Mouse (Mus musculus): ENCODE data around the gene Dazap2. TPM values are rescaled to one million over a fixed set of nuclear protein-coding genes. Genes with fewer than 3 reads are reported as not detected.

The Dazap2 gene
- total RNA-seq (2021), result 100 to 1,000 TPM; 145 to 156 TPM

DNA sequence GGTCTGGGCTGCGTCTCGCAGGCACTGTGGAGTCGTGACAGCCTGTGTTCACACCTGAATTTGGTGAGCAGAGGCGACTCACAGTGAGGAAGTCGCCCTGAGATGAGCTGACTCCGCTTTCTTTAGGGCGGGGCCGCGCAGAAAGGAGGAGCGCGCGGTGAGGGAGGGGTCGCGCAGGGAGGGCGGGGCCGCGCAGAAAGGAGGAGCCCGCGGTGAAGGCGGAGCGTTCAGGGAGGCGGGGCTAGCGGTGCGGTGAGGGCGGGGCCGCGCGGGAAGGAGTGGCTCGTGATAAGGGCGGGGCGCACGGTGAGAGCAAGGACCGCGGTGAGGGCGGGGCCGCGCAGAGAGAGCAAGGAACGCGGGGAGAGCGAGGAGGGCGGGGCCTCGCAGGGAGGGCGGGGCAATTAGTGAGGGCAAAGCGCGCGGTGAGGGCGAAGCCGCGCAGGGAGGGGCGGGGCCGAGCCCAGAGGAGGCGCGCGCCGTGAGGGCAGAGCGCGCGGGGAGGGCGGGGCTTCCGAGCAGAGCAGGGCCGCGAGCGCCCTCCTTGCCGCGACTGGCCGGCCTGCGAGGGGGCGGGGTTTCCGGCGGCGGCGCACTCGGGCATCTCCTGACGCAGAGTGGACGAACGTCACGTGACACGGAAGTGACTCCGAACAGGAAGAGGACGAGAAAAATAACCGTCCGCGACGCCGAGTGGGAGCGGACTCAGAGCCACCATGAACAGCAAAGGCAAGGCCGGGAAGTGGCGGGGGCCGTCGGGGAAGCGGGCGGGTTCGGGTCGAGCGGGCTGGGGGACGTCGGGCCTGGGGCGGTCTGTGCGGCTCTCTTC is at the start of gene Dazap2:
TSS of gene Dazap2 (plus strand) at position 354 of the 829 bp plus-strand sequence.
- intact Hi-C loops (cut with DNase I), result no loop called here
- peak; percentile 96 for DNase-seq (ENCODE audit: low spot score)

- DNase-seq (ENCODE audit: low spot score), result no peak
- intact Hi-C loops (cut with DNase I), result no loop called here
Observed at GRCm38 (mm10) chr15:100566531-100566930, 48.6 kb upstream of the Dazap2 start.

DNA sequence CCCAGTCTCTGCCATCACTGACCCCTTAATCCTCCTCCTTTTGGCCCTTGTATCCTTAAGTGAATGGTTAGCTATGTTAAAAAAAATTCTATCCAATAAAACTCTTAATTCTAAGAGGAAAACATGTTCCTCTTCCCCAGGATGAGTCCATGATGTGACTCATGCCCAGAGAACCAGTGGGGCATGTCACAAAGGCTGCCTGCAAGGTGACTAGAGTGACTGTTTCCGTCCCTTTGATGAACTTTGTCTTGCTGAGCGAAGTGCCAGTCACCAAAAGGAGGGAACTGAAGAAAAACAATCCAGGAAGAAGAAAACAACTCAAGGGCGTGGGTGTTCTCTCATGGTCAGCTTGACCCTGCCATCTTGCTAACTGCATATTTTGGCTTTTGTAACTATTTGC is 45.9 kb upstream of the Dazap2 start:
- no peak for DNase-seq (ENCODE audit: low spot score)
- intact Hi-C loops (cut with DNase I), result no loop called here

DNA sequence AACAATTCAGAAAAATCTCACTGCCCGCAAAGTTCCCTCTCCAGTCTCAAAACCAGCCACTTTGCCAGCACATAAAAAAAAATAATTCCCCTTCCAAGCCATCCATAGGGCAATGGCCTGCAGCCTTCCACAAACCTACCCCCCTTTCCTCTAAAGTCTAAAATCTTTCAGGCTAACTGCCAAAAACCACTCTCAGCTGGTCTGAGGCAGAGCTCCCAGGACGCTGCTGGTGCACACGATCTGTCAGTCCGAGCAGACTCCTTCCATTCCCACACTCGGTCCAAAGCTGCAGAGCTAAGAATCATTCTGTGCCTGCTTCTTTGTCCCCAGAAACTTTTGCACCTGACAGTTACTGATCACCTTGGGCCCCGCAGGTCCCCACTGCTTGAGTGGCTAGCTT is 41.2 kb upstream of the Dazap2 start:
- intact Hi-C loops (cut with DNase I), result no loop called here
- DNase-seq (ENCODE audit: low spot score), result no peak

DNA sequence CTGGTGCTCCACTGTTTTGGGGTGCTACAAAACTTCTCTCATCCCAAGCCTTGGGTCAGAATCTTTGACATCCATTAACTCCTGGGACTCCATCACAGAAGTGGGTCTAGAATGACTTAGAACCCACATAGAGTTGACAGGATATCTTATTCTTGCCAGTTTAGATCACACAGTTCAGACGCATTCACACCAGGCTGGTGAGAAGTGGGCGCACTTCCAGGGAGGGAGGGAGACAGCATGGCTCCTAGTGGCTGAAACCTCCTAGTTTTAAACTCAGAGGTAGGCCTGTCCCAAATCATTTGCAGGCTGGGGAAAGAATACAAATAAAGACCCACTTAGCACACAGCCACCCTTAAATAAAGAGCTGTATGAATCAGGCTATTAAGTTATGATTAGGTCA is 40.8 kb upstream of the Dazap2 start:
- intact Hi-C loops (cut with DNase I), result no loop called here
- DNase-seq (ENCODE audit: low spot score), result no peak

DNA sequence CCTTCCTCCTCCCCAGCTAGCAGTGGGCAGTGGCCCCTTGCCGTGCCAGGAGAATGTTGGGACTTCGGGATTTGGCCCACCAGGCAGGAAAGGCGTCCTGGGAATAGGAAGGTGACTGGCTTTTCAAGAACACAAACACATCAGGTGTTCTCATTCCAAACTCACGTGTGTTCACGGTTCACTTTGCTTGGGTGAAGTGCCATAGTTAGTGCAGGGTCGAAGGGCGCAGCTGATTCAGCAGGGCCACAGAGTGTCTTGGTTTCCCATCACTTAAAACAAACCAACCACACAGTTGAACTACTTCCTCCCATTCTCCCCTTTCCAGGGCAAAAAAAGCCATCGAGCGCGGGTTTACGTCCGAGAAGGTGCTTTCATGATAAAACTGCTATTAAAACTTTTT is 39.8 kb upstream of the Dazap2 start:
- intact Hi-C loops (cut with DNase I), result no loop called here

GRCm38 (mm10) chr15:100576392-100576791 is 38.8 kb upstream of the Dazap2 start:
- intact Hi-C loops (cut with DNase I), result no loop called here
- no peak for DNase-seq (ENCODE audit: low spot score)

More for the DNA sequence above, 39.8 kb upstream of the Dazap2 start:
- no peak for DNase-seq (ENCODE audit: low spot score)

DNA sequence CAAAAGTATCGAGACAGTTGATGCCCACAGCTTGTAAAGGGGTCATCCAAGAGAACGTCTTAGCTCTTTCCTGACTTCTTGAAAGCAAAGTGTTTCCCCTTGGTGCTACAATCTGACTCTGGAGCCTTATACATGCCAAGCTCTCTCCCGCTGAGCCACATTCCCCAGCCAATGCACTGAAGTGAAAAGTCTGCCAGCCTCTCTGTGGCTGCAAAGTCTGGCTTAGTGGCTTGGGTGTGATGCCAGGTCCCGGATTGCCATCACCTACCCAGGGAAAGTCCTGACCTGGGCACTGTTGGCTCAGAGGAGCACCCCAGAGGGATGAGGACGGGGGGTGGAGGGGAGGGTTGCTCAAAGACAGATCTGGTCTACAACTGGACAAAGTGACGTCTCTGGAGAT is 38.3 kb upstream of the Dazap2 start:
- intact Hi-C loops (cut with DNase I), result no loop called here
- DNase-seq (ENCODE audit: low spot score), result no peak

GRCm38 (mm10) chr15:100577972-100578371 is 37.2 kb upstream of the Dazap2 start:
- intact Hi-C loops (cut with DNase I), result no loop called here

GRCm38 (mm10) chr15:100580108-100580507 is 35.0 kb upstream of the Dazap2 start:
- intact Hi-C loops (cut with DNase I), result no loop called here
- DNase-seq (ENCODE audit: low spot score), result no peak

More at GRCm38 (mm10) chr15:100577972-100578371, 37.2 kb upstream of the Dazap2 start:
- DNase-seq (ENCODE audit: low spot score), result no peak

GRCm38 (mm10) chr15:100585931-100586330 is 29.2 kb upstream of the Dazap2 start:
- no peak for DNase-seq (ENCODE audit: low spot score)
- intact Hi-C loops (cut with DNase I), result no loop called here

DNA sequence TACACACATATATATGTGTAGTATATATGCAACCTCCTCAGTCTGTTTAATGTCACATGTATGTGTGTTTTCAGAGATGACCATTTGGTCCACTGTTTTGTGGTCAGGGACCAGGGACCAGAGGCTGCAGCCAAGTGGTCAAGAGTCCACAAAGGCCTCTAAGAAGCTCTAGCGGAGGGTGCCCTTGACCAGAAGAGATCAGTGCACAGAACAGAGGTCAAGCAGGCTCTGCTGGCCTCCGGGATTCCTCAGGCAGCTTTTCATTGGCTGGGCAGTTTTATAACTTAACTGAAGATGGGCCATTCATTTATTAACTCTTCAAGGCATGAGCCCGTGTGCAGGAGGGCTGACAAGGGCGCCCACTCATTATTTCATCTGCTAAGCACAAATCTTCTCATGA is 28.0 kb upstream of the Dazap2 start:
- intact Hi-C loops (cut with DNase I), result no loop called here
- DNase-seq (ENCODE audit: low spot score), result no peak

GRCm38 (mm10) chr15:100588297-100588696 is 26.9 kb upstream of the Dazap2 start:
- no peak for DNase-seq (ENCODE audit: low spot score)
- intact Hi-C loops (cut with DNase I), result no loop called here

GRCm38 (mm10) chr15:100590436-100590835 is 24.7 kb upstream of the Dazap2 start:
- intact Hi-C loops (cut with DNase I), result no loop called here
- DNase-seq (ENCODE audit: low spot score), result no peak

- DNase-seq (ENCODE audit: low spot score), result no peak
- intact Hi-C loops (cut with DNase I), result no loop called here
Observed at GRCm38 (mm10) chr15:100592817-100593216, 22.3 kb upstream of the Dazap2 start.

- intact Hi-C loops (cut with DNase I), result loop anchor here (2.0 kb wide), 1 partner anchor 14 kb away; no protein-coding TSS in a partner anchor
- DNase-seq (ENCODE audit: low spot score), result no peak
Observed at GRCm38 (mm10) chr15:100598287-100598882, 16.8 kb upstream of the Dazap2 start.

DNA sequence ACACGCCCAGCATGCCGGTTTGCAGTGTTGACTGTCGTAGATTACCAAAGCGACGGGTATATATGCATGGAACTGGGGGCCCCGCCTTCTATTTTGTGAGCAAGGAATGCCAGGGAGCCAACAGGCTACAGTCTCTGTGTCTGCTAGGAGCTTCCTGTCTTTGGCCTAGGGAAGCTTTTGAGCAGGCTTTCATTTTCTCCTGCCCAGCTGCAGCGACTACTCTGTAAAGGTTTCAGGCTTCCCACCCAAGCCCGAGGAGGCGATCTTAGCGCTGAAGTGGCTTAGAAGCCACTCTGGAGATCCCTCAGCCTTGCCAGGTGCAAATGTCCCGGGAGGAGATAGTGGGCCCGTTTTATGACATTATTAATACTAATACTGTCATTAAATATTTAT is 16.3 kb upstream of the Dazap2 start:
- intact Hi-C loops (cut with DNase I), result loop anchor here (2.0 kb wide), 1 partner anchor 14 kb away; no protein-coding TSS in a partner anchor
- no peak for DNase-seq (ENCODE audit: low spot score)

DNA sequence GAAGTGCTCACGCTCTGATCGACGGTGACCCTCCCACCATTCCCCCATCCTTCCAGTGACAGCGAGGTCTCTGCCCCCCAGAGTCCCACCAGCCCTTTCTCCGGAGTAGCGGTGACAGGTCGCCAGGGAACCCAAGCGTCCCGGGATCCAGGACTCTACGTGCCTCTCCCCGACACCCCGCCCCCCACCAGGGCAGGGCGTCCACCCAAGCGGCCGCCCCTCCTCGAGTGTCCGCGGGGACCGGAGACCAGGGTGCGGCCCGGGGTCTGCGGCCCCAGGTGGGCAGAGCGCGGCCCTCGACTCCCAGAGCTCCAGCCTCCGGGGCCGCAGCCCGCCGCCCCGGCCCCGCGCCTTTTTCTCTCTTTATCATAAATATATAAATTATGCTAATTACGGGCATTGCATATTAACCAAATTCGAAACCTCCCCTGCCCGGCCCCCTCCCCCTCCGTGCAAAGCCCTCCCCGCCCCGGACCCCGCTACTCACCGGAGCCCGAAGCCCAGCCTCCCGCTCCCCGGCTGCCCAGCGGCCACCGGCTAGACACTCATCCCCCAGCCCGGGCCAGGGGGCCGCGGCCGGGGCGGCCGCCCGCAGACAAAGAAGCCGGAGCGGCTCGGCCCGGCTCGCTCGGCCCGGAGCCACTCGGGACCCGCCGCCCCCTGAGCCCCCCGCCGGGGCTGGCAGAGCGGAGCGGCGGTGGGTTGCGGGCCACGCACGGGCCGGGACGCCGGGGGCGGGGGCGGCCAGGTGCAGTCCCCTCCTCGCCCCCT is 15.7 kb upstream of the Dazap2 start, which contains the start of gene Pou6f1:
TSS of gene Pou6f1 (minus strand) at position 709 of the 771 bp plus-strand sequence.
- DNase-seq (ENCODE audit: low spot score), result peak; percentile 39
- intact Hi-C loops (cut with DNase I), result loop anchor here (2.0 kb wide), 1 partner anchor 13 kb away; no protein-coding TSS in a partner anchor

DNA sequence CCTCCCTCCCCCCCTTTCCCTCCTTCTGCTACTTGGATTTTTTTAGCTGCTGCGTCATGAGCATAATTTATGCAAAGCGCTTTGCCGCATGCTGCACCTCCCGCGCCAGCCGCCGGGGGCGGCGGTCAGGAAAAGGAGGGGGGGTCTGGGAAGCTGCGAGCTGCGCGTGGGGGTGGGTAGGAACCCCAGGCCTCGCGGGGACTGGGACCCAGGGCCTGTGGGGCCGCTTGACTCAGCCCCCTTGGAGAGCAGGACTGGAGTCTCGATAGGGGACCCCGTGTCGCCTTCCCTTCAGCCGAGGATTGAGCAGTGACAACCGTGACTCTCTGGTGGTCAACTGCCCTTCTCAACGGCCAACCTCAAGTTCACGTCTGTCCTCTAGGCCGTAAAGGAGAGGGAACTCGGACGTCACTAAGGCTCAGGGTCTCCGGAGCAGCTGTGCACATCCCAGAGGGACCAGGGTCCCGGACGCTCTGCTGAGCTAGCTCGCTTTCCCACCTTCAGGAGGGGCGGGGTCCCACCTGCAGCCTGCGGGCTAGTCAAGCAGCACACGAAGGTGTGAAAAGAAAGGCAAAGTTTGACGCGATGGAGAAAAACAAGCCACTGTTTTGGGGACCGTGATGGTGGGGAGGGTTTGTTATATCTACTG is 15.0 kb upstream of the Dazap2 start:
- intact Hi-C loops (cut with DNase I), result no loop called here
- peak; percentile 62 for DNase-seq (ENCODE audit: low spot score)

GRCm38 (mm10) chr15:100600696-100601272 is 14.4 kb upstream of the Dazap2 start:
- intact Hi-C loops (cut with DNase I), result no loop called here
- no peak for DNase-seq (ENCODE audit: low spot score)

Data from heart, postnatal 25 days (tissue).